Mouse (Mus musculus) embryo, embryonic 10.5 days (tissue): ENCODE results near the gene Olfr146.

Experiments used
- DNase-seq: peaks from one replicate; pipeline ENCODE4 v3.0.0-alpha.2; 2015; ENCODE audit warnings: low spot score

Gene Olfr146

DNA sequence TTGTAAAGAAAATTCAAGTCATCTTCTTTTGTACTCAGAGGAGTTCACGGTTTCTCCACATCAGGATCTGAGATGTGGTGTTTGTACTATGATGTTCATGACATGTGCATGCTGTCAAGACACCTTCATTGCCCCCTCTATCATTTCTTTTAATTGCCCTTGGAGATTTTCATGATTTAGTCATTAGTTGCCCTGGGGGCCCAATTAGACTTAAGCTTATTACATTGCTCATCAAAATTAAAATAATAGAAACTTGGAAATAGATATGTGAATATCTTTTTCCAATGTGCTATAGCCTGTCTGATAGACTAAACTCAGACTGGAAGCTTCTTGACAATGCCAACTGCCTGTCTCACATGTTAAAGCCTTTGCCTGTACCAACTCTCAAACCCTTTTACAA, at the start of gene Olfr146:
Gene Olfr146 (minus strand): TSS at position 101 of the 400 bp plus-strand sequence.
- DNase-seq: no peak

DNA sequence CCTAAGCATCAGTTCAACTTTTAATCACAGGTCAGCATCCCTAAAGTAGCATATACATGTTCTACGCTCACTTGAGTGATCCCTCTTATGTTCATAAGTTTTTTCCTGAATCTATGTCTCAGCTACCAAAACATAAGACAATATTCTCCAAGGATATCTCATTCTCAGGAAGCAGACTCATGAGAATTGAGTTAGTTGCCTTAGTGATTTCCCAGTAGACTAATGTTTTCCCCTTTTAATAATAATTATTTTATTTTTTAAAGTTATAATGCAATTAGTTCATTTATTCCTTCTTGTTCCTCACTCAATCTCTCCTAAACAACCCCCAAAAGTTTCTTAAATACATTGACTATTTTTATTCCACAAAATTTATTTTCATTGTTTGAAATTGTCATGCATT, 41.7 kb upstream of the Olfr146 start, which contains the start of gene Olfr937:
Gene Olfr937 (minus strand): TSS at position 101 of the 400 bp plus-strand sequence.
- no peak for DNase-seq

DNA sequence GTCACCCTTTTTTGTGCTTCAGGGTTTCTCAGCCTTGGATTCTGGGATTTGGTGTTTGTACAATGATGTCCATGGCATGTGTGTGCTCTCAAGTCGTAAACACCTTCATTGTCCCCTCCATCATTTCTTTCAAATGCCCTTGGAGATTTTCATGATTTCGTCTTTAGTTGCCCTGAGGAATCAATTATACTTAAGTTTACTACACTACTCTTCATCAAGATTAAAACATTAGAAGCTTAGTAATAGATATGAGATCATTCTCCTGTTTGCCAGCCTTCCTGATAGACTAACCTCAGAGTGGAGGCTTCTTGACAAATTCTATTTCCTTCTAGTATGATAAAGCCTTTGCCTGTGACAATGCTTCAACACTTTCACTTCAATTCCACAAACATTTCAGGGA, 23.6 kb downstream of the Olfr146 start, which contains the start of gene Olfr935:
Gene Olfr935 (minus strand): TSS at position 101 of the 400 bp plus-strand sequence.
- no peak for DNase-seq

DNA sequence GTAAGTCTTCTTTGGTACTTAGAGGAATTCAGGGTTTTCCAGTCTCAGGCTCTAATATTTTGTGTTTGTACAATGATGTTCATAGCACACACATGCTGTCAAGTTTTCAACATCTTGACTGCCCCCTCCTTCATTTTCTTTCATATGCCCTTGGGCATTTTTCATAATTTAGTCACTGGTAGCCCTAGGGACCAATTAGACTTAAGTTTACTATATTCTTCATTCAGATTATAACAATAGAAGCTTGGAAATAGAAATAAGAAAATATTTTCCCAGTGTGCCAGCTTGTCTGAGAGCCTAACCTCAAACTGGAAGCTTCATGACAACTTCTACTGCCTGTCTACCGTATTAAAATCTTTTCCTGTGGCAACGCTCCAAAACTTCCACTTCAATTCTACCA, 35.0 kb downstream of the Olfr146 start, which contains the start of gene Olfr934:
Gene Olfr934 (minus strand): TSS at position 101 of the 400 bp plus-strand sequence.
- DNase-seq: no peak

DNA sequence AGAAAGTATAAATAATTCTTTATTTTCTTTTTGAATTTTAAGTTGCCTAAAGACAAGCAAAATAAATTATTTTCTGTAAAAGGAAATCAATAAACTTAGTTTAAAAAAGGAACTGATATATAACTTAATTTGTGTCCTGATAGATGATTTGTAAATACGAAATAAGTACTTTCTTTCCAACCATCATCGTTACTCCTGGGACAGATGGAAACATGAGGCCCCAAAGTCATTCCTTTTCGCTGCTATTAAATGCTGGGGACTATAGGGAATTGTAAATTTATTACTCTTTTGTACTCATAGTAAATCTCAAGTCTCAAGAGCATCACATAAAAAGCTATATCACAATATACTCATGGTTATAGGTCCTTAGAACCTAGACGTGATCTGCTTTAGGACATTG, 51.2 kb downstream of the Olfr146 start, which contains the start of gene Olfr933:
Gene Olfr933 (plus strand): TSS at position 301 of the 400 bp plus-strand sequence.
- no peak for DNase-seq
